Comparison of ENCODE assay signal across 8 mouse cellular contexts in the genomic region with DNA sequence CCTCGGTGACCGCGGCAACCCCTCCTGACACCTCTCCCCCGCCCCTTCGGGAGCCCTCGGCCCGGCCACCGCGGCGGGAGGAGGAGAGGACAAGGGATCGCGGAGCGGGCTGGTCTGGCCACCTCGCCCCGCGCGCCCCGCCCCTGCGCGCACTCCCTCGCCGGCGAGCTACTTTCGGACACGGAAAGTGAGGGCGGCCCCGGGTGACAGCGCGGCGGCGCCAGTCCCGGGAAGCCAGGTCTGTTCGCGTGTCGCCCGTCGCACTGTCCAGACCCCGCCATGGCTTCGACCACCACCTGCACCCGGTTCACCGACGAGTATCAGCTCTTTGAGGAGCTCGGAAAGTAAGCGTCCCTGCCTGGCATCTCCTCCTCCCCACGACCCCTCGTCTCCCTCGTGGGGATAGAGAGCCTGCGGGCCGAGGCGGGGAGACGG. TPM values are rescaled to one million over a fixed set of nuclear protein-coding genes. Genes with fewer than 3 reads are reported as not detected.
DNase-seq lines count a peak whose midpoint lies in the region; ATAC-seq lines count a peak whose summit lies in the region.

No protein-coding gene starts in this region.

- peak overlapping the region; percentile 78 for H3K9ac ChIP-seq in forebrain, embryonic 16.5 days (replicated peaks; ENCODE audit: low read depth, low read length)

- H3K27ac ChIP-seq in forebrain, embryonic 16.5 days (ENCODE audit: low read length) = peak overlapping the region; percentile 91

- peak; percentile 43 for ATAC-seq in forebrain, embryonic 16.5 days

- H3K9me3 ChIP-seq in forebrain, embryonic 16.5 days (ENCODE audit: control insufficient read depth, low read length) = no peaks in the 10 kb centered on the region

- H3K4me2 ChIP-seq in forebrain, embryonic 16.5 days (ENCODE audit: low read length) = peak overlapping the region; percentile 67

- under 1% methylated on average over 46 of the region's 51 CpGs for WGBS in forebrain, embryonic 16.5 days

- peak overlapping the region; percentile 74 for H3K4me3 ChIP-seq in forebrain, embryonic 16.5 days (replicated peaks; ENCODE audit: low read length)

- H3K4me1 ChIP-seq in forebrain, embryonic 16.5 days (replicated peaks; ENCODE audit: control insufficient read depth, insufficient read depth, low read length) = peaks cover 6% of the 10 kb centered on the region

- DNase-seq in B cell, adult 2 months = peak; percentile 70 to 73
- peak; percentile 87 for DNase-seq in adrenal gland, postnatal 25 days
- DNase-seq in heart, postnatal 25 days (ENCODE audit: low spot score) = peak; percentile 72
- peak; percentile 37 to 58 for DNase-seq in layer of hippocampus, postnatal 25 days (ENCODE audit: extremely low spot score in 1 of 2, low spot score in 1 of 2)
- DNase-seq in lung, postnatal 10 days = peak; percentile 90
- DNase-seq in retina, adult 2 months (ENCODE audit: low read depth, low spot score) = peak; percentile 55
- peak; percentile 76 for DNase-seq in thymus, postnatal 14 days

- intact Hi-C loops in heart, postnatal 25 days (cut with DNase I) = loop anchor here (2.0 to 5.0 kb wide), 3 partner anchors 35 to 140 kb away; no protein-coding TSS in a partner anchor

- 0 out of 2 replicates have a peak, but pooled peaks cover 3% of the 10 kb centered on the region for H3K36me3 ChIP-seq in forebrain, embryonic 16.5 days (ENCODE audit: control insufficient read depth, insufficient read depth)

- no peaks in the 10 kb centered on the region for H3K27me3 ChIP-seq in forebrain, embryonic 16.5 days (replicated peaks; ENCODE audit: control insufficient read depth, insufficient read depth, low read length)

RNA-seq across cellular contexts. Expression of a gene that starts 1.1 kb away (rescaled TPM):
- 94.4 and 105 TPM in 2 replicates for total RNA-seq in adrenal gland, postnatal 25 days (2021)
- 30.2 and 40.6 TPM in 2 replicates for polyA plus RNA-seq in forebrain, embryonic 16.5 days (2015; fragmentation: Nextera tagmentation; extraction: Ambion mirVana)
- total RNA-seq in heart, postnatal 25 days (2021) = 100 to 1,000 TPM; 150 to 154 TPM
- 10 to 100 TPM; 37.0 to 37.2 TPM for total RNA-seq in layer of hippocampus, postnatal 25 days (2021)

Comparison
In these comparisons a context has a peak if more than half of its experiments do, and no peak if none do; other contexts are left out.
1. Peak in every context shown above with its lines: DNase-seq, ATAC-seq, H3K4me3 ChIP-seq and H3K27ac ChIP-seq.